Mouse (Mus musculus): ENCODE results near the gene B3gnt3. TPM values are rescaled to one million over a fixed set of nuclear protein-coding genes. Genes with fewer than 3 reads are reported as not detected.
"Not testable (repeated sequence)": the region's sequence is repeated elsewhere in the genome, so short reads cannot be mapped to it uniquely, and the experiment has no call there.

B3gnt3 gene
- total and polyA plus RNA-seq, 2 experiments from 2014 or later: 0.24 to 0.44 TPM

DNA sequence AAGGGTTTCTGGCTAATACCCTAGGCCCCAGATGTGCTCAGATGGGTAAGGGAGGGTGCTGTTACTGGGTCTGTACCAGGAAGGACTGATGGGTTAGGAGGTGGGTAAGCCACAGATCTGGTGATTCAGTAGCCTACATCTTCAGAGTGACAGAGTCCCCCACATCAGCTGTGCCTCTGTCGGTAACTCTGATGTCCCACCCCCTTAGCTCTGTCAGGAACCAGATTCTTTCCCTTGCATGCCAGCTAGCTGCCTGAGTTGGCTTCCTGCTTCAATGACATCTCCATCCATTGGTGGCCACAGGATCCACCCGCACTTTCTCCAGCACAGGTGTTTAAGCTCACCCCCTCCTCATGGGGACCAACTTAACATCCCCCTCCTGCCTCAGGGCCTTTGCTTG lies 10.0 kb upstream of the B3gnt3 start:
- no peak for TF ChIP-seq CTCF (IDR thresholded peaks at IDR 0.05; ENCODE audit: low read depth)
- no peaks in the 10 kb centered on the region for H3K9me3 ChIP-seq (ENCODE audit: low read length)
- DNase-seq (no peak), ATAC-seq (no peak)
- no peak overlapping the region for H3K9ac ChIP-seq
- no peak overlapping the region for H3K4me3 ChIP-seq (ENCODE audit: low read depth, low read length)
- H3K36me3 ChIP-seq (ENCODE audit: insufficient read depth): peaks cover 62% of the 10 kb centered on the region
- WGBS: 79% methylated on average over 2 of the region's 2 CpGs
- H3K27me3 ChIP-seq (ENCODE audit: insufficient read depth, low read length): no peaks in the 10 kb centered on the region
- no peaks in the 10 kb centered on the region; the same call in 1 of the 2 replicates for H3K4me1 ChIP-seq (ENCODE audit: insufficient read depth)
- no peak overlapping the region for H3K27ac ChIP-seq (ENCODE audit: low read depth, low read length)
- H3K4me2 ChIP-seq (ENCODE audit: low read depth): no peak overlapping the region

DNA sequence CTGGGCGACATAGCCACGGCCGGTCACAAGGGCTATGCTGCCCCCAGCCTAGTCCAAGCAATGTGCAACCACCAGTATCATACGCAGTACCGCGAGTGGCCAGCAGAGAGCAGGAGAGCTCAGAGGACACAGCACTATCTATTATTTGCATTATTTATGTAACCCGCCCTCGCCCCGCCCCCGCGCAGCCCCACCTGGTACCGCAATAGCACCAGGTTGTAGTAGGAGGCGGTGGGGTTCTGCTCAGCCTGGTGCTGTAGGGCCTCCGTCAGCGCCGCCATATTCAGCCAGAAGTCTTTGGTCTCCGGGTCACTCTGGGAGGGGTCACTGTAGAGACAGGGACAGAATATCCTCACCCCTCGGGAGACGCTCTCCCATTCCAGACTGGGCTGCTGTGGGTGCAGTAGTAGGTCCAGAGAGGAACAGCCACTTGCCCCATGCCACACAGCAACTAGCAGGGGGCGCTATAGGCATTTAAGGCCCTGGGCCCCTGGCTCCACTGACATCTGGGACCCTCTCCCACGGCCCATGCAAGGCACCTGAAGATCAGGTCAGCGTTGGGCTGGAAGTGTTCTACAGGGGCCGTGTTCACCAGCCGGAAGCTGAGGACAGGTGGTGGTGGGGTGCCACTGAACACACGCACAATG lies 8.3 kb upstream of the B3gnt3 start:
- H3K27ac ChIP-seq (ENCODE audit: low read depth, low read length): no peak overlapping the region
- no peaks in the 10 kb centered on the region for H3K9me3 ChIP-seq (ENCODE audit: low read length)
- H3K4me3 ChIP-seq (ENCODE audit: low read depth, low read length): no peak overlapping the region
- peak overlapping the region; percentile 38 for H3K4me2 ChIP-seq (ENCODE audit: low read depth)
- TF ChIP-seq CTCF (IDR thresholded peaks at IDR 0.05; ENCODE audit: low read depth): peak; percentile 84
- peaks cover 50% of the 10 kb centered on the region for H3K36me3 ChIP-seq (ENCODE audit: insufficient read depth)
- 18% methylated on average over 25 of the region's 25 CpGs for WGBS
- peak; percentile 85 for DNase-seq
- no peaks in the 10 kb centered on the region; the same call in 1 of the 2 replicates for H3K4me1 ChIP-seq (ENCODE audit: insufficient read depth)
- no peak overlapping the region for H3K9ac ChIP-seq
- peak; percentile 83 for ATAC-seq
- H3K27me3 ChIP-seq (ENCODE audit: insufficient read depth, low read length): no peaks in the 10 kb centered on the region

DNA sequence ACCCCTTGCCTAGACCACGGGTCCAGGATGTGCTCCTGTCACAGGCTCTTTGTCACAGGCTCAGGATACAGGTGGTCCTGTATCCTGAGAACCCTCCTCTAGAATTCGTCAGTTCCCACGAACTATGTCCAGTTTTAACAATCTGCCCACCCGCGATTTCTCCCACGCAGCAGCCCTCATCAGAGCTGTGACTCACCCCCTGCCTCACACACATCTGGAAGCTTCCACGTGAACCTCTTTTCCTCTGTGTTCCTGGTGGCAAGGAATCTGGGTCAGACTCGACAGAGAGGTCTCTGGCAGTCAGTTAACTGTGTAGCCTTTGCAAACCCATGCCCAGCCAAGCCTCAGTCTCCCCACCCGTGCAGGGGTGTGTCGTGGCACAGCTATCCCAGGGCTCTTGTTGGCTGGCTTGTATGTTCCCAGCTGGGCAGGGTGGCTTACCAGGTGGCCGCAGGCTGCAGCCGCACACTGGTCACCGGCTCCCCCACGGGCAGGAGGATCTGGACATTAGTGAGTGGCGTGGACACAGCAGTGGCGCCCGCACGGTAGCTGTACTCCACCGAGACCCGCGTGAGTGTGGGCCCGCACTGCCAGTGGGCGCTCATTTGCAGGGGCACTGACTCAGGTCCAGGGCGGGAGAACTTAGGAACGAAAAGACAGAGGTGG lies 7.7 kb upstream of the B3gnt3 start:
- Histone ChIP-seq H3K4me1 (ENCODE audit: insufficient read depth) (no peaks in the 10 kb centered on the region; the same call in 1 of the 2 replicates), H3K9ac (no peak overlapping the region), H3K4me2 (ENCODE audit: low read depth) (0 out of 2 replicates have a peak overlapping the region, but pooled peaks have one; percentile 38), H3K9me3 (ENCODE audit: low read length) (no peaks in the 10 kb centered on the region), H3K27ac (ENCODE audit: low read depth, low read length) (no peak overlapping the region), H3K27me3 (ENCODE audit: insufficient read depth, low read length) (no peaks in the 10 kb centered on the region), H3K36me3 (ENCODE audit: insufficient read depth) (peaks cover 45% of the 10 kb centered on the region), H3K4me3 (ENCODE audit: low read depth, low read length) (no peak overlapping the region)
- WGBS: 44% methylated on average over 25 of the region's 25 CpGs
- peak; percentile 28 for ATAC-seq
- TF ChIP-seq CTCF (IDR thresholded peaks at IDR 0.05; ENCODE audit: low read depth): no peak
- no peak for DNase-seq

DNA sequence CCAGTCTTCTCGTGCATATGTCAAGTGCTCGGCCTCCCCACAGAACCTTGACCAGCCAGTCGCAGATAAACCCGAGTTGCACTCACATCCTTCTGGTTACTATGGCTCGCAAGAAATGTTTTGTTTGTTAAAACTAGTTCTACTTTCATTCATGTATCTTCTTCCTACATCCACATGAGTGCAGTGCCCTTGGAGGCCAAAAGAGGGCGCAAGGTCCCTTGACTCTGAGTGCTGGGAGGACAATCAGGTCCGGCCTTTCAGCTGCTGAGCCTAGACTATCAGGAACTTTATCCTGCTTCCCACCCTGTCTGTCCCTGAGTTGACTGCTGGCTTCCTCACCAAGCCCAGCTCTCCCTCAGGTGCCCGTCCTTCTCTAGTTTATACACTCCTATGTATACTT lies 6.3 kb upstream of the B3gnt3 start:
- Histone ChIP-seq H3K9me3 (ENCODE audit: low read length) (no peaks in the 10 kb centered on the region), H3K27me3 (ENCODE audit: insufficient read depth, low read length) (peaks cover 2% of the 10 kb centered on the region), H3K4me1 (ENCODE audit: insufficient read depth) (no peaks in the 10 kb centered on the region; the same call in 1 of the 2 replicates), H3K4me3 (ENCODE audit: low read depth, low read length) (no peak overlapping the region), H3K27ac (ENCODE audit: low read depth, low read length) (no peak overlapping the region), H3K4me2 (ENCODE audit: low read depth) (no peak overlapping the region), H3K9ac (no peak overlapping the region), H3K36me3 (ENCODE audit: insufficient read depth) (peaks cover 31% of the 10 kb centered on the region)
- DNase-seq (peak; percentile 70), ATAC-seq (0 out of 2 replicates have a peak, but pooled peaks have one; percentile 6)
- TF ChIP-seq CTCF (IDR thresholded peaks at IDR 0.05; ENCODE audit: low read depth): peak; percentile 75
- WGBS: 39% methylated on average over 8 of the region's 8 CpGs

DNA sequence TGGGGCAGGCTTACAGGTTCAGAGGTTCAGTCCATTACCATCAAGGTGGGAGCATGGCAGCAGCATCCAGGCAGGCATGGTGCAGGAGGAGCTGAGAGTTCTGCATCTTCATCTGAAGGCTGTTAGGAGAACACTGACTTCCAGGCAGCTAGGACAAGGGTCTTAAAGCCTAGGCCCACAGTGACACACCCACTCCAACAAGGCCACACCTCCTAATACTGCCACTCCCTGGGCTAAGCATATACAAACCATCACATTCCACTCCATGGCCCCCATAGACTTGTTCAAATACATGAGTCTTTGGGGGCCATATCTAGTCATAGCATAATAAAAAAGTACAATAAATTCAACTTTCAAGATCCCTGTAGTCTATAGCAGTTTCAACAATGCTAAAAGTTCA lies 1.8 kb upstream of the B3gnt3 start:
- not testable (repeated sequence) for H3K4me2 ChIP-seq (ENCODE audit: low read depth); ATAC-seq; H3K9me3 ChIP-seq (ENCODE audit: low read length); H3K4me3 ChIP-seq (ENCODE audit: low read depth, low read length); H3K36me3 ChIP-seq (ENCODE audit: insufficient read depth); H3K27ac ChIP-seq (ENCODE audit: low read depth, low read length); H3K4me1 ChIP-seq (ENCODE audit: insufficient read depth); DNase-seq; H3K9ac ChIP-seq
- peaks cover 34% of the 10 kb centered on the region for H3K27me3 ChIP-seq (ENCODE audit: insufficient read depth, low read length)

DNA sequence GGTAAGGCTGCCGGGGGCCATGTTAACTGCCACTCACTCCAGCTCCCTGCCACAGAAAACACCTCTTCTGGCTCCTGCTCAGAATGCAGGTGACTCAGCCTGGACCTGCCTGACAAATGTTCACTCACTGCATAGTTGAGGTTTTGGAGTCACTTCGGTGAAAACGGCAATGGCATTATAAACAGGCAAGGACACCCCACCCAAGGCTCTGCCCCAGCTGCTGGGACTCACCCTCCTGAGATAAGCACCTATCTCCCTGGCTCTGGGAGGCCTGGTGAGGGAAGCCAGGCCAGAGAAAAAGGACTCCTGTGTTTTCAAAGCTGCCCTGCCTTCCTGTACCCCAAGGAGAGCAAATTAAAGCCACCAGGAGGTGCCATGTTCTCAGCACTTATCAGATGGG lies 1.3 kb upstream of the B3gnt3 start:
- no peak for TF ChIP-seq CTCF (IDR thresholded peaks at IDR 0.05; ENCODE audit: low read depth)
- no peak overlapping the region for H3K9ac ChIP-seq
- H3K36me3 ChIP-seq (ENCODE audit: insufficient read depth): no peaks in the 10 kb centered on the region
- no peak overlapping the region for H3K4me3 ChIP-seq (ENCODE audit: low read depth, low read length)
- H3K27me3 ChIP-seq (ENCODE audit: insufficient read depth, low read length): peaks cover 34% of the 10 kb centered on the region
- H3K4me2 ChIP-seq (ENCODE audit: low read depth): no peak overlapping the region
- H3K9me3 ChIP-seq (ENCODE audit: low read length): no peaks in the 10 kb centered on the region
- ATAC-seq (no peak), DNase-seq (no peak)
- H3K27ac ChIP-seq (ENCODE audit: low read depth, low read length): no peak overlapping the region
- no peaks in the 10 kb centered on the region for H3K4me1 ChIP-seq (ENCODE audit: insufficient read depth)
- WGBS: 87% methylated on average over 3 of the region's 3 CpGs

DNA sequence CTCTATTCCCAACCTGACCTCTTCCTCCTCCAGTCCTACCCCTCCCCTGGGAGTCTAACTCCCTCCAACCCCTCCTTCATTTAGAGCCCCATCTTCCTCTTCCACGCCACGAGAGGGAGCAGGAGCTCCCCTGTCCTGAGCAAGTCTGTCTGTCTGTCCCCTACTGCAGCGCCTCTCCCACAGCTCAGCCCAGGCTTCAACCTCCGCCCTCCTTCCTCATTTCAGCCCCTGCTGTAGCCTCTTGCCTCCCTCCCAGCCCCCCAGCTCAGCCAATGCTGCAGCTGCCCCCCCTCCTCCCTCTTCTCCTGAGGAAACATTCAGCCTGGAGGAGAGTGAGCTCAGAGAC lies 471 bp upstream of the B3gnt3 start:
- TF ChIP-seq CTCF (IDR thresholded peaks at IDR 0.05; ENCODE audit: low read depth): 0 out of 2 replicates have a peak, but pooled peaks have one; percentile 21
- no peak for ATAC-seq
- H3K4me2 ChIP-seq (ENCODE audit: low read depth): no peak overlapping the region
- no peaks in the 10 kb centered on the region for H3K4me1 ChIP-seq (ENCODE audit: insufficient read depth)
- no peaks in the 10 kb centered on the region for H3K36me3 ChIP-seq (ENCODE audit: insufficient read depth)
- H3K4me3 ChIP-seq (ENCODE audit: low read depth, low read length): no peak overlapping the region
- no peak overlapping the region for H3K27ac ChIP-seq (ENCODE audit: low read depth, low read length)
- no peak overlapping the region for H3K9ac ChIP-seq
- 44% methylated on average over 4 of the region's 4 CpGs for WGBS
- peaks cover 34% of the 10 kb centered on the region for H3K27me3 ChIP-seq (ENCODE audit: insufficient read depth, low read length)
- H3K9me3 ChIP-seq (ENCODE audit: low read length): no peaks in the 10 kb centered on the region
- DNase-seq: no peak

All from forebrain, postnatal 0 days (tissue).